Comparison of ENCODE assay signal across 9 mouse cellular contexts in the genomic region with DNA sequence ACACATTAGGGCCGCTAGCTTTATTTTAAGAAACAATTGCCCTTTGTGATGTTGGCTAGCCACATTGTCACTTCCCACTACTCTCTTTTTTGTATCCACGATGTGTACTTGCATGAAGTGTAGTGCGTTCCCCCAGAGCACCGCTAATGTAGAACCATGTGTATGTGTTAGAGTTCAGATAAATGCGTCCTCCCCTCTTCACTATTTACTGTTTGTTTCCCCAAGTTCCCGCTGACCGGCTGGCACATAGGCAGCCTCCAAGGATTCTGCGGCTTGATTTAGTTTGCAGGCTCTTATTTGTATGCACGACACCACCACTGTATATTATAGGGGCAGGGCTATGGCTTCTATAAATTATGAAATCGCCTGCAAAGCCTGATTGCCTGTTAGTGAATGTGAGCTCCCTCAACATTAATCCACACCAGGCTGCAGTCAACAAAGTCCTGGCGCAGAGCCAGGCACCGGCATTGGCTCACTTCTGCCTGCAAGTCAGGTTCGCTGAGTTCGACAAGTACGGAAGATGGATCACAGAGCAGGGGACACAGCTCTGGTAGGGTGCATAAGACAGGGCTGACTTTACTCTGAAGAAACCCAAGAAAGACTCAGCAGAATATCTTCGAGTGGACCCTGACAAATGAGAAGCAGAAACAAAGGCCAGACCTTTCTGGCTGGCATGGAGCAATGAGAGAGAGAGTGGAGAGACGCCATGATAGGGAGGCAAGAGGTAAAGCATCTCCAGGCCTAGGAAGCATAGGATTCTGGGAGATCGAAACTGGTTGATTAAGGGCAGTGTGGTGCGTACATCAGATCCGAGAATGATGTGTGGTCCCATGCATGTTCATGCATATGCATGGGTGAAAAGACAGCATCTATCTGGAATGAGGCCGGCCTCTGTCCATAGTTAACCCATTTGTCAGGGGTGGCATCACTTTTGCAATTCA.
DNase-seq lines count a peak whose midpoint lies in the region; ATAC-seq lines count a peak whose summit lies in the region.
"Had no signal": no experiment of that assay in that cellular context is flagged by ENCODE, and none has a peak within 500 bp of the region (broad histone marks: within the 10 kb centered on the region; RNA-seq: fewer than 3 reads in every experiment).

No protein-coding gene starts in this region.

- peak; percentile 30 for ATAC-seq in forebrain, embryonic 16.5 days
- ATAC-seq in limb, embryonic 13.5 days (ENCODE audit: low FRiP score, low read depth) = 0 out of 2 replicates have a peak, but pooled peaks have one; percentile 28

- DNase-seq in heart, postnatal 4 days = peak; percentile 48
- DNase-seq in heart, postnatal 25 days (ENCODE audit: low spot score) = no peak
- peak; percentile 57 for DNase-seq in adrenal gland, postnatal 14 days
- DNase-seq in retina, postnatal 7 days (ENCODE audit: low read depth, low spot score) = peak; percentile 16
- DNase-seq in Muller cell, postnatal 12 days (ENCODE audit: inconsistent ontology term) = no peak
- no peak for DNase-seq in thymus, adult 18-20 months

- H3K4me2 ChIP-seq in forebrain, embryonic 16.5 days (ENCODE audit: low read length) = peak overlapping the region; percentile 29
- H3K4me2 ChIP-seq in limb, embryonic 13.5 days (replicated peaks) = peak overlapping the region; percentile 41

- WGBS in forebrain, embryonic 16.5 days = 56% methylated on average over 21 of the region's 21 CpGs
- 59% methylated on average over 21 of the region's 21 CpGs for WGBS in limb, embryonic 13.5 days

- H3K36me3 ChIP-seq in forebrain, embryonic 16.5 days (ENCODE audit: control insufficient read depth, insufficient read depth) = no peaks in the 10 kb centered on the region
- H3K36me3 ChIP-seq in limb, embryonic 13.5 days = no peaks in the 10 kb centered on the region

- H3K9ac ChIP-seq in forebrain, embryonic 16.5 days (replicated peaks; ENCODE audit: low read depth, low read length) = 0 out of 2 replicates have a peak overlapping the region, but pooled peaks have one; percentile 13
- H3K9ac ChIP-seq in limb, embryonic 13.5 days = no peak overlapping the region

- intact Hi-C loops in heart, postnatal 25 days (cut with DNase I) = no loop called here

- H3K4me3 ChIP-seq in forebrain, embryonic 16.5 days (replicated peaks; ENCODE audit: low read length) = no peak overlapping the region
- H3K4me3 ChIP-seq in limb, embryonic 13.5 days = no peak overlapping the region
- H3K4me3 ChIP-seq: myocyte had no signal

- no peaks in the 10 kb centered on the region for H3K27me3 ChIP-seq in forebrain, embryonic 16.5 days (replicated peaks; ENCODE audit: control insufficient read depth, insufficient read depth, low read length)
- H3K27me3 ChIP-seq in limb, embryonic 13.5 days = no peaks in the 10 kb centered on the region

- H3K27ac ChIP-seq in forebrain, embryonic 16.5 days (ENCODE audit: low read length) = no peak overlapping the region
- no peak overlapping the region for H3K27ac ChIP-seq in limb, embryonic 13.5 days

- peaks cover 10% of the 10 kb centered on the region for H3K4me1 ChIP-seq in forebrain, embryonic 16.5 days (replicated peaks; ENCODE audit: control insufficient read depth, insufficient read depth, low read length)
- peaks cover 6% of the 10 kb centered on the region; the same call in 1 of the 2 replicates for H3K4me1 ChIP-seq in limb, embryonic 13.5 days

- no peaks in the 10 kb centered on the region for H3K9me3 ChIP-seq in forebrain, embryonic 16.5 days (ENCODE audit: control insufficient read depth, low read length)
- H3K9me3 ChIP-seq in limb, embryonic 13.5 days = no peaks in the 10 kb centered on the region

Comparison
In these comparisons a context has a peak if more than half of its experiments do, and no peak if none do; other contexts are left out.
1. DNase-seq: peak in heart, postnatal 4 days (single experiment), adrenal gland, postnatal 14 days (single experiment) and retina, postnatal 7 days (single experiment); none in heart, postnatal 25 days (single experiment), Muller cell, postnatal 12 days (single experiment) and thymus, adult 18-20 months (0 of 2).